Mouse (Mus musculus): ENCODE data around the gene Pole3. TPM values are rescaled to one million over a fixed set of nuclear protein-coding genes. Genes with fewer than 3 reads are reported as not detected.

Pole3 gene
- total RNA-seq (2015) (22.8 and 22.9 TPM in 2 replicates), total RNA-seq (2017) (28.6 and 38.4 TPM in 2 replicates)

DNA sequence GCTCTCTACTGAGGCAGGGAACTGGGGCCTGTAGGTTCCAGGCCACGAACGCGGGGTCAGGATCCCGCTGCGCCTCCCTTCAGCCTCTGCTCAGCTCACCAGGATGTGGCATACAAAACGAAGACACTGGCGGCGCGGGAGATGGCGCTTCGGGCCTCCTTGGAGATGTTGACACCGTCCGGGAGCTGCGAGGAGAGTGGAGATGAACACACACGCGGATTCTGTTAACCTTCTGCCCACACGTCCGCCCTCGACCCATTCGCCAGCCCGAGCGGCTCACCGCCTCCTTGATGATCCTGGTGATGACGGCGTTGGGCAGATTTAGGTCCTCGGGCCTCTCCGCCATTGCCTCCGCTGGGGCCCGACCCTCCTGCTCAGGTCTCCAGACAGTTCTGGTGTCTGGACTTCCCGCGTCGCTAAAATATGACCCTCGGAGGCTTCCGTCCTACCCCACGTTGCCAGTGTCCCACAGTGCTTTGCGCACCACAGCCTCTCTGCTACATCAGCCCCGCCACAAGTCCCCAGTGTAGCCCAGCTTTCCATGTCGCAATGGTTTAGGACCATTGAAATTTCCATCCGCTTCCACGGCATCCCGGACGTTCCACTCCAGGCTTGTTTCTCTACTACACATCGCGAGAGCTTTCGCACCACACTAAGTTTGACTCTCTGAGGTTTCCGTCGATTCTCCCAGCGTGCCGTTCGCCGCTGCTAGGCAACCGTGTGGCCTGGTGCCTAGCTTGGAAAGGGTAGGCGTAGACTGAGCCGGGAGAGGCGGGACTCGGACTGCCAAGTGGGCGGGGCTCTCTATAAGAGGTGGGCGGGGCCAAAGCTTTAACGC lies at the start of gene Pole3, which contains the start of gene 4933430I17Rik:
TSS of gene Pole3 (minus strand) at position 418 of the 838 bp plus-strand sequence.
TSS of gene 4933430I17Rik (plus strand) at position 719 of the 838 bp plus-strand sequence.
- ATAC-seq (ENCODE audit: poor library complexity, severe bottlenecking) = peak; percentile 98

DNA sequence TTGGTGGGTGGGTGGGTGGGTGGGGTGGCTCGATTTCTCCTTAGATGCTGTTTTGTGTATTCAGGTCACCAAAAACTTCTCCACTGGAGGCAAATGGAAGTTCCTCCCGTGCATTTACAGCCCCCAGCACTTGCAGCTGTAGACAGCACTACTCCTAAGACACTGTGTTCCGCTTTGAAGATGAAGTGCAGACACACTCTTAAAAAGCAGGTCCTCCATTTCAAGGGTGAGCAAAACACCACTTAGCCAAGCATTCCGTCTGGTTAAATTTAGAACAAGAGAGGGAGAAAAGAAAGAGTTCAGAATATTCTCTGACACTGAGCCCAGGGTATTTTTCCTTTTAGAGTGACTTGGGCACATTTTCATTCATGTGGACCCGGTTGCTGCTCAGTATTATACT lies 45.2 kb upstream of the Pole3 start:
- ATAC-seq (ENCODE audit: poor library complexity, severe bottlenecking) = no peak

DNA sequence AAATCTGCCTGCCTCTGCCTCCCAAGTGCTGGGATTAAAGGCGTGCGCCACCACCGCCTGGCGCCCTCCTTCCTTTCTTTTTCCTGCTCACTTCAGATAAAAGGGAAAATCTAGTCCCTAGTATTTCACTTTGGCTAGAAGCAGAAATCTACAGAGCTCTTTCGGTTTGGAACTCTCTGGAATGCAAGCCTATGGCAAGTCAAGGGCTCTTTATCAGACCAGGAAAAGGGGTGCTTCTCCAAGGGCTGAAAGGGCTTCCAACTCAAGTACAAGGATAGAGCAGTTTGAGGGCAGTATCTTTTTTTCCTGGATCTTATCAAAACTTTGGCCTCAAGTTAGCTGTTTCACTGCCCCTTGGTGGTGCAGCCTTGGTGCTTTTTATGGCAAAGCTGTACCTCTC lies 44.7 kb upstream of the Pole3 start:
- ATAC-seq (ENCODE audit: poor library complexity, severe bottlenecking) = no peak

DNA sequence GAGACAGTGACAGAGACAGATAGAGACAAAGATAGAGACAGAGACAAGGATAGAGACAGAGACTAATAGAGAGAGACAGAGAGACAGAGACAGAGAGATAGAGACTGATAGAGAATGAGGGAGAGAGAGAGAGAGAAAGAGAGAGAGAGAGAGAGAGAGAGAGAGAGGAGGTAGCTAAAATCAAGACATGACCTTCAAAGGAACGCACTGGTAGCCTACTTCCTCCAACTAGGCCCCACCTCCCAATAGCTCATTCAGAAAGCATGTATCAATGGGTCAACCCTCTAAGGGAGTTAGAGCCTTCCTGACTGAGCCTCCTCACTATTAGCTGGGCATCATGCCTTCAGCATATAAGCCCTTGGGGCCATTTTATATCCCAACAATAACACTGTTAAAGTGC lies 43.5 kb upstream of the Pole3 start:
- ATAC-seq (ENCODE audit: poor library complexity, severe bottlenecking) = no peak

DNA sequence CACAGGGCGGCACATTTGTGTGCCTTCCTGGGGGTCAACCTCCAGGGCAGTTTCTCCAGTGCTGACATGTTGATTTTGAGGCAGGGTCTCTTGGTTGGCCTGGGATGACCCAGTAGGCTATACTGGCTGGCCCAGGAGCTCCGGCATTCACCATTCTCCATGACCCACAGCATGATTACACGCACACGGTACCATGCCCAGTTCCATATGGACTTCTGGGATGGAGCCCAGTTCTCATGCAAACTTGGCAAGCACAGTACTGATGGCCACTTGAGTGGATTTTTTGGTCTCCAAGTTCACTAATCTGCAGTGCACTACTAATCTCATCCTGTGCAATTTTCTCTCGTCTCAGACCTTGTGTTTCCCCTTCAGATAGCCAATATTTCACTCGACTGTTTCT lies 42.8 kb upstream of the Pole3 start:
- ATAC-seq (ENCODE audit: poor library complexity, severe bottlenecking) = no peak

DNA sequence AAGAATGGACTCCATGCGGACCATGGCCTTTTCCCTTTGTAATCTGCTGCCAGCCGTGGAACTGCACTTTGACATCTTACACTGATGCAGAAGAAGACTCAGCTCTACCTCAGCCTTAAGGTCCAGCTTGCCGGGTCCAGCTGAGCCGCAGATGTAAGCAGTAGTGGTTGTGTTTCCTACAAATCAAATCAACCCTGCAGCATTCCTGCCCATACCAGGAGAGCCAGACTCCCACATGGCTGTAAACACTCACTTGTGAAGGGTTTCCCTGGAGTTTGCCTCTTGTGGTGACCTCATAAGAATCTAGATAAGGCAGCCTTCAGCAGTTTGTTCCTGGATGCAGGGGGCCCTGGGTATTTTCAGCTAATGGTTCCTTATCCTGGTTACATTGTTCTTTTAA lies 41.7 kb upstream of the Pole3 start:
- ATAC-seq (ENCODE audit: poor library complexity, severe bottlenecking) = no peak

DNA sequence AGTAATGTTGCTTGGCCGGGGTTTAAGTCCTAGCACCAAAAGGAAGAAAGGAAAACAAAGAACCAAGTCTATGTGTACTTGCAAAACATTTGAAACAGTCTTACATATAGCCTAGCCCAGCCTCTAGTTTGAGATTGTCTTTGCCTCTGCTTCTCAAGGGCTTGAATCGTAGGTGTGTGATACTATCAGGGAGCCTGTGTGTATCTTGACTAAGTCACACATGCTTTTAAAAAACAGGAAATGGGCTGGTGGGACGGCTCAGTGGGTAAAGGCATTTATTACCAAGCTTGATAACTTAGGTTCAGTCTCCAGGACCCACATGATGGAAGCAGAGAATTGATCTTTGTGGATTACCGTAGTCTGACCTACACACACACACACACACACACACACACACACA lies 37.1 kb upstream of the Pole3 start:
- 0 out of 2 replicates have a peak, but pooled peaks have one; percentile 31 for ATAC-seq (ENCODE audit: poor library complexity, severe bottlenecking)

DNA sequence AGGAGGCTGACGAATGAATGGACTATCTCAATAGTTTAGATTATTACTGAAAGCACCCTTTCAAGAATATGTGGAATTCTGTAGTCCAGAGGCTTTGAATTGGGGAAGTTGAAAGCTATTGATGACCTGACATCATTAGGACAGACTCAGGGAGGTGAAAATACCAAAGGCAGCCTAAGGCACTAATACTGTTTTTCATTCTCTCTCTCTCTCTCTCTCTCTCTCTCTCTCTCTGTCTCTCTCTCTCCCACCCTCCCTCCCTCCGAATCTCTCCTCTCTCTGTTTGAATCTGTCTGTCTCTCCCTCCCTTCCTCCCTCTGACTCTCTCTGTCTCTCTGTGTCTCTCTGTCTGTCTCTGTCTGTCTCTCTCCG lies 36.7 kb upstream of the Pole3 start:
- peak; percentile 19; the same call in 1 of the 2 replicates for ATAC-seq (ENCODE audit: poor library complexity, severe bottlenecking)

DNA sequence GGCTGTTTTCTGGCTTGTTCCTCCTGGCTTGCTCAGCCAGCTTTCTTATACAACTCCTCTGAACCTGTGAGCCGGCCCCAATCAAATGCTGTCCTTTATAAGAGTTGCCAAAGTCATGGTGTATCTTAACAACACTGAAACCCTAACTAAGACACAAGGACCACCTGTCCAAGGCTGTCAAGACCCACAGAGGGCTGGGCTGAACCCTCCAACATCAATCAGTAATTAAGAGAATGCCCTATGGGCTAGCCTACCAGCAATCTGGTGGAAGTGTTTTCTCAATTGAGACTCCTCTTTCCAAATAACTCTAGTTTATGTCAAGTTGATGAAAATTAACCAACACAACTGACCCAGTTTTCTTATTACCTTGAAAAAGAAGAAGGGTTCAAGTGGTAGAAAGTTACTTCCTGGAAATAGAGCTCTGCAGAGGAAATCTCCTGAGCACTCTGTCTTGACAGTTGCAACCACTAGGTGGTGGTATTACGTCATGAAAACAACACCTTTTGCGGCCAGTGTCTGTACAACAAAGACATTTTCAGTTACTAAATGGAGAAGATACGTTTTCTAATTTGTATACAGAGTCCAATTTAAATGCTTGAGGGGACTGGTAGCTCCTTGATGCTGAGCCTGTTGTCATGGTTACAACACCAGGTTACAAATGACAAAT lies 36.2 kb upstream of the Pole3 start:
- peak; percentile 97 for ATAC-seq (ENCODE audit: poor library complexity, severe bottlenecking)

DNA sequence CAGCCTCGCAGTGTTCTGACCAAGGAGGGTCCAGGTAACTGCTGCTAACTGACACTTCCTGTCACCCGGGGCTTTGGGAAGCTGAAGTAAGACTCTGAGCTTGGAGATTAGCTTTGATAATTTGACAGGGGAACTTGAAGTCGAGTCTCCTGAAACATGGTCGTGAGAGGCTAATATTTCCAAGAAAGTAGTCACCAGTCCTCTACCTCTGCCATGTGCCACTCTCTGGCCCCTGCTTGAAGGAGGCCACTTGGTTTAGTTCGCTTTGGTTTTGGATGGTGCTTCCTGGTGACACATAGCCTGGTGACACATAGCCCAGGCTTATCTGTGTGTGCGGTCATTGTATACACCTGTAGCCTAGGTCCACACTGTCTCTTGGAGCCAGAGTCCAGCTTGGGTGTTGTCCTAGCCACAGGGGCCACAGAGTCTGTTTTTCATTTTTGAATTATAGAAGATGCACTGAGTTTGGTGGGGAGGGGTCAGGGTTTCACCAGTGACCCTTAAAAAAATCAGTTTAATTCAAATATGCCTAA lies 35.0 kb upstream of the Pole3 start, which contains the start of gene Rgs3:
TSS of gene Rgs3 (plus strand) at position 51 of the 533 bp plus-strand sequence.
- ATAC-seq (ENCODE audit: poor library complexity, severe bottlenecking) = no peak

DNA sequence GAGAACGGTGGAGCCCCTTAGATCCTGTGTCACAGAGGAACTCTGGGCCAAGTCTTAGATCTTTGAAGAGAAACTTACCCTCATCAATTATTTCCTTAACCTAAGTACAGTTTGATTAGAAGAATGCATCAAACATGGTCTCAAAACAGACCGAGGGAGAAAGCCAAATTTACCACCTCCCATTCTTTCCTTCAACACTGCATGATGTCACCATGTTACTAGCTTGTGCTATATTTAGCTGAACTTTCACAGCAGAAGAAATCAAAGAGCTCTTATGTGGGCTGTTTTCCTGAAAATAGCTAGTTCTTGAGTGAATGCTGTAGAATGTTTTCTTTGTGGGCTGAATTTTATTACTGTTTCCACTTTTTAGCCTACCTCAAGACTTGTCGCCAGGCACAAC lies 32.6 kb upstream of the Pole3 start:
- no peak for ATAC-seq (ENCODE audit: poor library complexity, severe bottlenecking)

DNA sequence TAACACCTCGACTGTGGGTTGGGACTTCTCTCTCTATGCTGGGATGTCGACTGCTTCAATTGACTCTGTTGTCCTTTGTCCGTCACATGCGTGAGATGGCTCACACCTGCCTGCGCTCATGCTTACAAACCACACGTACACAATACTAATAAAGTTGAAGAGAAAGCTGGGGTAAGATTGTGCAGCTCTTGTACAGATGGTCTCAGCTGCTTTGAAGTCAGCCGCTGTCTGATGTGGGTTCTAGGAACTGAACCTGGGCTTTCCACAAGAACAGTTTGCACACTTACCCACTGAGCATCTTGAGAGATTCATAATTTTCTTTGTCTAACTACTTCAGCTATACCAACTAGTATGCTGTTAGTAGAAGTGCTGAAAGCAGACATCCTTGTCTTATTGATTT lies 27.1 kb upstream of the Pole3 start:
- ATAC-seq (ENCODE audit: poor library complexity, severe bottlenecking) = no peak

DNA sequence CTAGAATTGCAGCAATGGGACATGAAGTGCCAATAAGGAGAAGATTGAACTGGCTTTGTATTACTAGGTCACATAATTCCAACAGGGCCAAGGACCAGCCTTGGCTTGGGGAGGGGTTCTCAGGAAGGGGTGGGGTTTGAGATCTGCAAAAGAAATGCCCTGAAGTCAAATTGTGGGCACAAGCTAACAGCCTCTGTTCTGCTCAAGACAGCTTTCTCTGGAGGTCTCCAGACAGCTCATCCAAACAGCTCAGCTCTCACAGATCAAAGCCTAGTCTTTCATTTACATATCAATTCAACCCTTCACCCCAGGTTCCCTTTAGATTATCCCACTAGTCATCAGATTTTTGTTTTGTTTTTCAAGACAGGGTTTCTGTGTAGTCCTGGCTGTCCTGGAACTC lies 19.9 kb upstream of the Pole3 start:
- ATAC-seq (ENCODE audit: poor library complexity, severe bottlenecking) = no peak

DNA sequence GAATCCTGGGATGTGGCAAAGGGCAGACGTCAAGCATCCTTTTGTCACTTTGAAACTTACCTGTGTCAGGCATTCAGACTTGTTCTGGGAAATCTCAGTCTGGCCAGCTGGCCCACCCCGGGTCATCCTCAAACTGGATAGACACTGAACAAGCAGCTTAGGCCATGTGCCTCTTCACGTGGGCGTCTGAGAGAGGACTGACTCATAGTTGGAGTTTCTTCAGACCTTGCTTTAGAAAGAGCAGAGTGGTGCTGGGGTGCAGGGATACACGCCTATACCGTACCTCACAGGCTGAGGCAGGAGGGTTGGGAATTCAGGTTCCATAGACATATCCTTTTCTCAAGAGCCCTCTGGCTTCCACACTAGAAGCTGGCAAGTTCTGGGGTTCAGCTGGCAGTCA lies 18.9 kb upstream of the Pole3 start:
- no peak for ATAC-seq (ENCODE audit: poor library complexity, severe bottlenecking)

DNA sequence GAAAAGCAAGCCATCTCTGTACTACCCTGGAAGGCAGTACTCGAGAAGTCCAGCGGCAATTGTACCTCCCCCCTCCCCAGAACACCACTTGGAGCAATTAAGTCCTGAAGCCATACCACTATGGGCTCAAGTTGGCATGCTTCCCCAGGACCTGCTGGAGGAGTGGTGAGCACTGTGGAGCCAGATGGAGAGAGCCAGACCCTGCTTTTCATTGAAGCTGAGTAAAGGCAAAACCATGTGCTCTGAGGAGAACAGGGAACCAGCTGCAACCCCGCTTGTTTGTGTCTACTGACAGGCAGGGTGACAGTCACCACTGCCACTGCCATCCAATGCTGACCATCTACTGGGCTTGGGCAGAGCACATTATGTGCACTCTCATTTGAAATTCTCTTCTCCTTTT lies 16.9 kb upstream of the Pole3 start:
- ATAC-seq (ENCODE audit: poor library complexity, severe bottlenecking) = no peak

DNA sequence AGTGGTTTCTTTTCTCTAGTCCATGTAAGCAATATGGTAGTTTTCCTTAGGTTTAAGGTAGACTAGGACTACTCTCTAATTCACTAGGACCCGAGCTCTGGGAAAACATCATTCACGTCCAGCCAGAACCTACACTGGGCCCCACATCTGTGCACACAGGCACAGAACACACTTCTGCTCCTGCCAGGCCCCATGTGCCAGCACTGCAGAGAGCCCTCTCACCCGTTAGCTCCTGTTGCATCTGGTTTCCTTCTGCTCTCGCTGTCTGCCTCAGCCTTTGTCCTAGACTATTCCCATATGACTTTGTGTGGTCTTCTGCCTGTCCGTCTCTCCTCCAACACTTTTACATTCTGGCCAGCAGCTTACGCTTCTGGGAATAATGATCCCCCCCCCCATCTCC lies 8.9 kb upstream of the Pole3 start:
- no peak for ATAC-seq (ENCODE audit: poor library complexity, severe bottlenecking)

DNA sequence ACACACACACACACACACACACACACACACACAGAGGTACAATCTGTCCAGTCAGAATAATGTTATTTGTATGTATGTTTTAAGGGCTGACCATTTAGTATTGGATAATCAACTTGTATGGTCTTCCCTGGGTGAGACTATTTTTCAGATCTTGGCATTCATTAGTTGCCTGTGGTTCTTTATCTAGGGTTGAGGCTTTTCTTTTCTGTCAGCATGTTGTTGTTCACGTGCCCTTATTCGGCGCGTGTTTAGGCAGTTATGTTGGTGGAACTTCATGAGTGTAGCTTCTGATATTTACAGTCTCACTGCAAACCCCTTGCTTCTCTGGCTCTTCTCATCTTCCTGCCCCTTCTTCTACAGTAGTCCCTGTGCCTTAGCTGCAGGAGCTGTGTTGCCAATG lies 2.8 kb upstream of the Pole3 start:
- ATAC-seq (ENCODE audit: poor library complexity, severe bottlenecking) = no peak

DNA sequence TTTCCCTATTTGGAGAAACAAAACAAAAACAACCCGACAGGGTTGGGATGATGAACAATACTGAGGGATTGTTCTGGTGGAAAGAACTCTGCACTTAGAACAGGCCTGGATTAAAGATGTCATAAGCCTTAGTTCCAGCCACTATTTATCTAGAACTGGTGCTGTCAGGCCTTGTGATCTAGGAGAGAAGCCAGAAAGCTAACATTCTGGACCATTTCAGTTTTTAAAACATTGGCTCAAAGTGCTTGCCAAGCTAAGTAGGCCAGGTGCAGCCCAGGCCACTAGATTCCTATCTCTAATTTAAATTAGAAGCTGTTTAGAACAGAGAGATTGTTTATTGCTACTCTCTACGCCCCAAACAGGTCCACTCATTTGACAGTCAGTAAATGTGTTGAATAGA lies 1.4 kb upstream of the Pole3 start:
- no peak for ATAC-seq (ENCODE audit: poor library complexity, severe bottlenecking)

DNA sequence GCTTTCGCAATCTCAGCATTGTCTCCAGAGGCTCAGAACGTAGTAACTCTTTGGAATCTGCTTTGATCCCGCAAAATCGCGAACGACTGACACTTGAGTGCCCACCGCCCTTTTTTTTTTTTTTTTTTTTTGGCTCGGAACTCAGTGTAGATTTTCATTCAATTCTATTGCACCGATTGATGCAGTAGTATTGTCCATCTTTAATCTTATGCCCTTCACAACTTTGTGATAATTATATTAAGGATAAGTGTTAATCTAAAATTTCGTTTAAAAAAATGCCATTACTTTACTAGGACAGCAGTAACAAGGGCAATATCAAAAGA lies 582 bp upstream of the Pole3 start:
- ATAC-seq (ENCODE audit: poor library complexity, severe bottlenecking) = no peak

DNA sequence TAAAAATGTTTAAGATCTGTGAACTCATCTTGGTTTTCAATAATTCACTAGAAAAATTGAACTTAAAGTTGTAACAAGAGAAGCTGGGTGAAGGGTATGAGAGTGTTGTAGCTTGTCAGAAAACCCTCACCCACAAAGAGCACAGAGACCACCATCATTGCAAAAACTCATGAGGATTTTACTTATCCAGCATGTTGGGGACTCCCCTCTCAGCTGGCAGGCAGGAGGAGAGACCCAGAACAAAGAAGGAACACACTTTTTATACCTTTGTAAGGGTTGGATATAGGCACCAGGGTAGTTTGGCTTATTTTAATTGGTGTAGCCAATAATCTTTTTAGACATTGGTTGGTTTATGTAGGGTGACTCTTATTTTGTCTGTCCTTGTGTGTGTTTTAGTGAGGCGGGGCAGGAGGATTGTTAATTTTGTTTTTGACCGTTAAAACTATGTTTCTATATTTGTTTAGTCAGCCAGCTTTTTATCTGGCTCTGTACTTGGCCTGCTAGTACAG lies 3.9 kb downstream of the Pole3 start:
- no peak for ATAC-seq (ENCODE audit: poor library complexity, severe bottlenecking)

DNA sequence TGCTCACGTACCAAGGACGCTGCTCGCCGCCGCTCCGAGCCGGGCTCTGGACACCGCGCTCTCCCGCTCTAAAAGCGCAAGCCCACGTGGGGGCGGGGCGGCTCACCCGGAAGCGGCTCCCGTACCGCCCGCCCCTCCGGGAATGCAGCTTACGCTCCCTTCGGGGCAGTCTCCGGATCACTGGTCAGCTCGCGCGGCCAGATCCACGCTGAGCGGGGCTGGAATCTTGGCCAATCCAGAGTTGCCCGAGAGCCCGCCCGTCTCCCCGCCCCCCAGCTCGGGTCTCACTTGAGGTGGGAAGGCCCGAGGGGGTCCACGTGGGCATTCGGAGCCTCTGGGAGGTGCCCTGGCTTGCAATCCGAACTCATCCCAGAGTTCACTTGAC lies 5.0 kb downstream of the Pole3 start, which contains the start of gene Alad:
TSS of gene Alad (minus strand) at position 70 of the 385 bp plus-strand sequence.
- peak; percentile 82 for ATAC-seq (ENCODE audit: poor library complexity, severe bottlenecking)

Data from megakaryocyte, adult 5-6 weeks (primary cell).